8 mouse cellular contexts compared by ENCODE assay signal in genomic region chr3:38888111-38888510, GRCm38 (mm10). TPM values are rescaled to one million over a fixed set of nuclear protein-coding genes. Genes with fewer than 3 reads are reported as not detected.
A peak's percentile ranks its signal among the peaks of the same experiment; 100 is the strongest.
DNase-seq lines count a peak whose midpoint lies in the region; ATAC-seq lines count a peak whose summit lies in the region.

No protein-coding gene starts in this region.

- H3K36me3 ChIP-seq in intestine, embryonic 16.5 days (ENCODE audit: control insufficient read depth, insufficient read depth, low read length): peaks cover 5% of the 10 kb centered on the region; the same call in 1 of the 2 replicates
- peaks cover 14% of the 10 kb centered on the region for H3K36me3 ChIP-seq in midbrain, embryonic 11.5 days (ENCODE audit: control insufficient read depth, insufficient read depth, low read length)
- H3K36me3 ChIP-seq in stomach, embryonic 16.5 days (ENCODE audit: control insufficient read depth, insufficient read depth, low read length): peaks cover 15% of the 10 kb centered on the region

- H3K27me3 ChIP-seq in intestine, embryonic 16.5 days (replicated peaks; ENCODE audit: control insufficient read depth, insufficient read depth, low read length): peaks cover 13% of the 10 kb centered on the region
- no peaks in the 10 kb centered on the region; the same call in 1 of the 2 replicates for H3K27me3 ChIP-seq in midbrain, embryonic 11.5 days (ENCODE audit: control insufficient read depth, insufficient read depth, low read length)
- peaks cover 6% of the 10 kb centered on the region for H3K27me3 ChIP-seq in stomach, embryonic 16.5 days (ENCODE audit: control insufficient read depth, insufficient read depth, low read length)

- peak; percentile 31; the same call in 1 of the 2 replicates for ATAC-seq in cerebellum, adult (ENCODE audit: insufficient number of reproducible peaks, low FRiP score, low TSS enrichment)
- no peak for ATAC-seq in intestine, embryonic 16.5 days
- no peak for ATAC-seq in midbrain, embryonic 11.5 days (ENCODE audit: low FRiP score)
- no peak for ATAC-seq in stomach, embryonic 16.5 days (ENCODE audit: insufficient read depth, low FRiP score)

- H3K27ac ChIP-seq in intestine, embryonic 16.5 days (ENCODE audit: low read length): no peak overlapping the region
- H3K27ac ChIP-seq in midbrain, embryonic 11.5 days (ENCODE audit: low read depth, low read length): no peak overlapping the region
- peak overlapping the region; percentile 18; the same call in 1 of the 2 replicates for H3K27ac ChIP-seq in stomach, embryonic 16.5 days (ENCODE audit: low read length)

- 10% methylated on average over 24 of the region's 24 CpGs for WGBS in intestine, embryonic 16.5 days
- 15% methylated on average over 24 of the region's 24 CpGs for WGBS in midbrain, embryonic 11.5 days
- 7% methylated on average over 24 of the region's 24 CpGs for WGBS in stomach, embryonic 16.5 days

- peaks cover 21% of the 10 kb centered on the region for H3K4me1 ChIP-seq in intestine, embryonic 16.5 days (ENCODE audit: control insufficient read depth, insufficient read depth, low read length)
- peaks cover 37% of the 10 kb centered on the region for H3K4me1 ChIP-seq in midbrain, embryonic 11.5 days (ENCODE audit: control insufficient read depth, insufficient read depth, low read length)
- H3K4me1 ChIP-seq in stomach, embryonic 16.5 days (ENCODE audit: control insufficient read depth, insufficient read depth, low read length): peaks cover 13% of the 10 kb centered on the region; the same call in 1 of the 2 replicates

- peak overlapping the region; percentile 91 for H3K4me2 ChIP-seq in intestine, embryonic 16.5 days (ENCODE audit: low read depth, low read length)
- H3K4me2 ChIP-seq in midbrain, embryonic 11.5 days: peak overlapping the region; percentile 69
- peak overlapping the region; percentile 94 for H3K4me2 ChIP-seq in stomach, embryonic 16.5 days (ENCODE audit: low read depth, low read length)

- H3K9ac ChIP-seq in intestine, embryonic 16.5 days (ENCODE audit: low read depth, low read length): peak overlapping the region; percentile 80
- peak overlapping the region; percentile 88 for H3K9ac ChIP-seq in midbrain, embryonic 11.5 days (ENCODE audit: low read length)
- peak overlapping the region; percentile 87 for H3K9ac ChIP-seq in stomach, embryonic 16.5 days (ENCODE audit: low read length)

- intact Hi-C loops in left cerebral cortex, postnatal 4 days (cut with DNase I): loop anchor here (5.0 to 10.0 kb wide), 5 partner anchors 337 to 1634 kb away; no protein-coding TSS in a partner anchor

- peak overlapping the region; percentile 81 for H3K4me3 ChIP-seq in intestine, embryonic 16.5 days (ENCODE audit: low read length)
- H3K4me3 ChIP-seq in midbrain, embryonic 11.5 days (ENCODE audit: low read depth, low read length): peak overlapping the region; percentile 82
- H3K4me3 ChIP-seq in stomach, embryonic 16.5 days (replicated peaks; ENCODE audit: low read length): peak overlapping the region; percentile 72

- H3K9me3 ChIP-seq in intestine, embryonic 16.5 days (ENCODE audit: control insufficient read depth, low read length): no peaks in the 10 kb centered on the region
- no peaks in the 10 kb centered on the region; the same call in 1 of the 2 replicates for H3K9me3 ChIP-seq in midbrain, embryonic 11.5 days (ENCODE audit: control insufficient read depth, low read length)
- H3K9me3 ChIP-seq in stomach, embryonic 16.5 days (replicated peaks; ENCODE audit: control insufficient read depth, low read length): no peaks in the 10 kb centered on the region

- DNase-seq in cerebellum, adult 11-12 months: no peak
- DNase-seq in embryo, embryonic 10.5 days (ENCODE audit: low spot score): peak; percentile 76
- peak; percentile 45 to 65 for DNase-seq in gastrocnemius, postnatal 4 days (ENCODE audit: low spot score in 2 of 2)
- DNase-seq in left cerebral cortex, postnatal 4 days: peak; percentile 81
- DNase-seq in midbrain, embryonic 11.5 days (ENCODE audit: low spot score, missing footprints): peak; percentile 97

RNA-seq across cellular contexts. Expression of gene Fat4, which starts 1.4 kb away (rescaled TPM):
- 10 to 100 TPM; 40.2 to 40.9 TPM for total RNA-seq in gastrocnemius, postnatal 4 days (2021)
- polyA plus RNA-seq in intestine, embryonic 16.5 days (2015; fragmentation: Nextera tagmentation; extraction: Ambion mirVana): 3.5 and 3.7 TPM in 2 replicates
- total RNA-seq in left cerebral cortex, postnatal 4 days (2021): 10 to 100 TPM; 84.1 to 84.2 TPM
- 9.3 and 10.3 TPM in 2 replicates for polyA plus RNA-seq in midbrain, embryonic 11.5 days (2014; fragmentation: Nextera tagmentation; extraction: Ambion mirVana)
- polyA plus RNA-seq in stomach, embryonic 16.5 days (2015; fragmentation: Nextera tagmentation; extraction: Ambion mirVana): 6.9 and 7.7 TPM in 2 replicates
